Mouse (Mus musculus) CH12F3 (cell line): ENCODE results near the gene Stat5b.

Experiments used
- in situ Hi-C: fragments of 300-500 bp; cut with MboI; formaldehyde crosslinking; loops from 2 replicates; pipeline ENCODE4 v1.14.3; 2020; ENCODE audit warnings: low sequenced_read_pairs

The Stat5b gene

DNA sequence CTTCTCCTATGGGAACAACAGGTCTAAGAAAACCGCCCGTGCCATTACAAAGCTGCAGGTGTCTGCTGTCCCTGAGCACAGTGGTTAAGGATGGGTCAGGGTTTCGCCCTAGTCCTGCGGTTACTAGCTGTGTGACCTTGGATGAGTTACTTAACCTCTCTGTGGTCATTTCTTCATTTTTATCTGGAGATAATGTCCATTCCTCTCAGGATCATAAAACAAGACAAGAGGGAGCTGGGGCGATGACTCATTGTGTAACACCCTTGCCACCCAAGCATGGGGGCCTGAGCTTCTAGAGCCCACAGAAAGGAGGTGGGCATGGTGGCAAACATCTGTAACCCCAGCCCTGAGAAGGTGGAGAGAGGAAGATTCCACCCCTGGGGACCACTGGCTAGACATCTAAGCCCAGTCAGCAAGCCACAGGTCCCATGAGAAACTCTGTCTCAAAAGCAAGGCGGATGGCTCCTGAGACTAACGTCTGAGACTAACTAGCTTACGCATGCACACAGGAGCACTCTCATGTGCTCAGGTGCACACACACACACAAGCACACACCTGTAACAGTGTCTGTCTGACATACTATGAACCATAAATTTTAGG lies 7.4 kb downstream of the Stat5b start:
- in situ Hi-C loops = no loop called here

GRCm38 (mm10) chr11:100842025-100842424 lies 8.5 kb downstream of the Stat5b start:
- in situ Hi-C loops = no loop called here

DNA sequence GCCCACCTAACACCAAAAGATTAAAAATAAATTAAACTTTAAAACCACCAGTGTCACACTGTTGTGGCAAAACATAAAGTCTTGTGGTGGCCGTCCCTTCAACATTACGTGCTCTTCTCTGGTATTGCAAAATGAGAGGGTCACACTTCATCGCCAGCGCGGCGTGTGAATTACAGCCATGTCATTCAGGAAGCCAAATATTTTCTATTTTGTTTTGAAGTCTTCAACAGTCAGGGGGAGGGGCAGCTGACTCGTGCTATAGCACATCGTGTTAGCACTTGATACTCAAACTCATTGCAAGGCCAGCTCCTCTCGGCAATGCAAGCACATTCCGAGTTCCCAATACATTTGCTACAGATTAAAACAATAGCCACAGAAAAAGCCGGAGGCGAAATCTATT lies 9.7 kb downstream of the Stat5b start:
- in situ Hi-C loops = no loop called here

GRCm38 (mm10) chr11:100839523-100839922 lies 11.0 kb downstream of the Stat5b start:
- in situ Hi-C loops = no loop called here

GRCm38 (mm10) chr11:100838894-100839293 lies 11.6 kb downstream of the Stat5b start:
- in situ Hi-C loops = no loop called here

DNA sequence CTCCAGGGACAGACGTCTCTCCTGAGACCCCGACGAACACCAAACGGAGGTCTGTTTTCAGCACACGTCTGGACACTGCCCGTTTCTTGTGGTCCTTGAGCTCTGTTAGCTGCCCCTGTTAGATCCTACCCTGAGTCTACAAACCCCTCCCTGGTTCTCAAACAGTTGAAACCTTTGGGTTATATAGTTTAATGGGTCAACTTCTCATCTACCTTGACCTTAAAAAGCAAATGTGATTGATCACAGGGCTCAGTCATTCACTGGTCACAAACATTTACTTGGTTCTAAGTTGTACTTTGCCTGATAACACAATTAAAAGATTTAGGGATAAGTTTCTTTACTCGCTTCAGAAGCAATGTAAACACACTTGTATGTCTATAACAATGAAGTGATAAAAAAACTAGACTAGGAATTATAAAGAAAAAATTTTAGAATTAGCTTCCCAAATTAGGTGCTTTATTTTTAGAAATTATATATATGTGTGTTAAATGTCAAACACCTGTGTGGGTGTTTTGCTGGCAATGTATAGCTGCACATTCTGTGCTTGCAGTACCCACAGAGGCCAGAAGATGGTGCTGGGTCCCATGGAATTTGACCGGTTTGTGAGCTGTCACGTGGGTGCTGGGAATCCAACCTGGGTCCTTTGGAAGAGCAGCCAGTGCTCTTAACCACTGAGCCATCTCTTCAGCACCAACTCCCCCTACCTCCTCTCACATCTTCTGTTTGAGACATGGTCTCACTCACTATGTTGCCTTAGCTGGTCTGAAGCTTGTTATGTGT lies 13.4 kb downstream of the Stat5b start:
- in situ Hi-C loops = no loop called here

DNA sequence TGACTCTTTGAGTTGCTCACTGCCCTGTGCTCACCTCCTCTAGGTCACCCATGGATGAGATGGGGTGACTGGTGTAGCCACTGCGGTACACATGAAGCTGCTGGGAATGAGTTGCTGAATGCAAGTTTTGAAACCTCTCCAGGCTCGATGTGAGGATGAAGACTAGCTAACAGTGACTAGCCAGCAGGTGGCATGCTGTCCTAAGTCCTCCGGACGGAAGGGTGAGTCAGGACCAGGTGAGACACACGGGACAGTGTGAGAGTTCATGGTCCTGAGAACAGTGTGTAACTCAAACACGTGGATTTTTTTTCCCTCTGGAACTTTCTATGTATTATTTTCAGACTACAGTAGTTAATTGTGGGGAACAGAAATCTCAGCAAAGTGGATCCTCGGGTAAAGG lies 17.1 kb downstream of the Stat5b start:
- in situ Hi-C loops = no loop called here

DNA sequence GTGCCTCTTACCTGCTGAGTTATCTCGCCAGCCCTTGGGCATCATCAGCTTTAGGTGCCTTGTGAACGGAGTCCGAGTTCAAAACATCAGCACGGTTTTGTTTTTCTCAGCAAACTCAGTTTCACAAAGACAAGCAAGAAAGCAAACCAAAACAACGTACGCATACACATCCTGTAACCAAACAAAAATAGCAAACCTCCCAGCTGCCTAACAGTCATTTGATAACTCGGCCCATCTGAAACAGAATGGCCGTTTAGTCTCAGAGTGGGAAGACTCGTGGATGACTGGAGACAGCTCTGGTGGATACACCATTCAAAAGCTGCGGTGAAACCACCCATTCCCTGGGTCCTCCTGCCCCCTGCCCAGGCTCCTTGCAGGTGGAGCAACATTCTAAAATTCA lies 19.1 kb downstream of the Stat5b start:
- in situ Hi-C loops = no loop called here

GRCm38 (mm10) chr11:100829691-100830090 lies 20.8 kb downstream of the Stat5b start:
- in situ Hi-C loops = no loop called here

DNA sequence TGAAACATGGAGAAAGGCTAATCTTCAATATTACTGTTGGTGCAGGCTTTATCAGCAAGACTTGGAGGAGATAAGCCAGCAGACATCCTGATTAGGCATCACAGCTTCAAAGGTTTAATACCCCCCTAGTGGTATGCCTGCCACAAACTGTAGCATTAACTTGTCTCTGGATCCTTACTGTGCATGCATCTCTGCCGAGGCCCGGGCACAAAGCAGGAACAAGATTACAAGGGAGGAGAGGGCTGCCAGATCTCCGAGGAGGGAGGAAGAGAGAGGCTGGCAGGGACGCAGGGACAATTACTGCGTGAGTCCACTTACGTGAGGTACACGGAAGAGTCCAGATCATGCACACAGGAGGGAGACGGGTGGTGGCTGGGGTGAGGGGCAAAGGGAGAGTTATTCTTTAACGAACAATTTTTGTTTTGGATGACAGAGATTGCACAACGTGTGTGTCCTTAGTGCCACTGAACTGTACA lies 21.8 kb downstream of the Stat5b start:
- in situ Hi-C loops = no loop called here

DNA sequence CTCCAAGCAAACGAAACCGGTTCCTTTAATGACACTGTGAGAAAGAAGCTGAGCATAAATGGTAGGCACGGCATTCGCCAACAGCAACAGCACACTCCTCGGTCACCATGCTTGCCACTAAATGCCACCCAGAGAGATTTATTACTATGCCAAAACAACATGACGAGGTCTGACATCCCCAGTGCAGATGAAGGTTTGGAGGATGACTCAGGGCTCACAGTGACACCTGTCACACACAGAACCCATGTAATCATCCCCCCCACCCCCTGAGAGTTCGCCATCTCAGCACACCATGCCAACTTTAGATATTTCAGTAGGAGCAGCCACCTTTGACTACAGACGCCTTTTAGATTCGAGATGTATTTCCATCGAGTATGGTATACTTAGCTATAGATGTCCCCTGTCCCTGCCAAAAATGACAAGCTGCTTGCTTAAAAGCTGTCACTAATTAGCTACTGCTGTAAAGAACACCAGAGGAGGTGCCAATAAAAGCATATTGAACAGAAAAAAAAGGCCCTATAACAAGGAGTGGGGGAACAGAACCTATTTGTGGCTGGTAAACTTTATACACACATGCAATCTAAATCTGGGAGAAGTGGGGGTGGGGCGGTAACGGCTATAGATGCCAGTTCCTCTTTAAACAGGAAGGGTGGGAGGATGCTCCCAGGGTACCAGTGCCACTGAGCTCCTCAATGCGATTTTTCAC lies 24.2 kb downstream of the Stat5b start:
- in situ Hi-C loops = no loop called here

DNA sequence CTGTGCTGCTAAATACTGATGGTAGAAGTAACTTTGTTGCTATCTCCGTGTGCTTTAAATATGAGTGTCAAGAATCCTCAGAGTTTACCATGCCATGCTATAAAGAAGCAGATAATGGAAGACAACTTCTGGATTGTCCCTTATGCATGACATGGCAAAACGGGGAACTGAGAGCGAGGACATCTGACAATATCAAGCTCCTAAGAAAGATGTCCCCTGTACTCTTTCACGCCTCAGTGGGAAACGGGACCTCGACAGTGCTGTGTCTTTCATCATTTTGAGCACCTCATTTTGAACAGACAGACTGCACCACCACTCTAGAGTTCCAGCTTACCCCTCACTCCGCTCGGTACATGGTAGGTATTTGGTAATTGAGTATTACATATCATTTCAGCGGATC lies 25.1 kb downstream of the Stat5b start:
- in situ Hi-C loops = no loop called here

DNA sequence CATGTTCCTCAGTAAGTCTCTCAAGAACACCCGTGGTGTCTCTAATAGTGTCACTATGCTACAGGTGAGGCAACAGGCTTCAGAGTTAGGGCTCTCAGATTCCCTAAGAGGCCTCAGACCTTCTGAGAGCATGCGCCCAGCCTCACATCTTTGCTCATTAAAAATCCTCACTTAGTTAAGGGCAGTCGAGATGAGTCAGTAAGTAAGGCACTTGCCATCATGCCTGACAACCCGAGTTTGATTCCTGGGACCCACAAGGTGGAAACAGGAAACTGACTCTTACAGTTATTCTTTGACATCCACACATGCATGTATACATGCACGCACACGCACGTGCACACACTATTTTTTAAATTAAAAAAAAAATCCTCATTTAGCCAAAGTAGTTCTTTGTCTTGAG lies 26.0 kb downstream of the Stat5b start:
- in situ Hi-C loops = no loop called here

DNA sequence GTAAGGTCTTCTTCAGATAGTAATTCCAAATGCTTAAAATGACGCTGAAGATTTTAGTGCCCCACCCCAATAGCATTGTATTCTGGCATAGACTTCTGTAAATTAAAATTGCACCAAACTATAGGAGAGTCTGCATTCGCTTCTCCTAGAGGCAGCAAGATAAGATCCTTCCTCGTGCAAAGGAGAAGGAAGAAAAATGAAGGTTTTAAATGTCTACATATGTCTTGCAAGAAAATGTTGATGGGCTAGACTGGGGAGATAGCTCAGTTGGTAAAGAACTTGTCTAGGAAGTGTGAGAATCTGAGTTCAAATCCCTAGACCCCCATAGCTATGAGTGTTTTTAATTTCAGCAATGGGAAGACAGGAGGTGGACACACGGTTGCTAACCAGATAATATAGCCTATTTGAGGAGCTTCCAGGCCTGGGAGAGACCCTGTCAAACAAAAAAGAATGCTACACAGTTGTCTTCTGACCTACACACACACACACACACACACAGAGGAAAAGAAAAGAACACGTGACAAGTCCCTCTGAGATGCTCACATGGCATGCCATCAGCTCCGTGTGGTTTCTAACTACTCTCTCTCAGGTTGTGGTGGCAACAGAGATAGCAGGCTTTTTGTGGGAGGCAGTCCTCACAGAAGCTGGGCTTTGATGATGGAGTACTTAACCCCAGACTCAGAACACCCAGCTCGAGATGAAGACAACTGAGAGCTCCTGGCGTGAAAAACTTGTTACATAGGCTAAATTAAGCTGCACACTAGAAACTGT lies 26.8 kb downstream of the Stat5b start:
- in situ Hi-C loops = no loop called here

- in situ Hi-C loops = no loop called here
These were observed 28.2 kb downstream of the Stat5b start for GRCm38 (mm10) chr11:100822365-100822764.

- in situ Hi-C loops = no loop called here
These were observed 28.8 kb downstream of the Stat5b start for GRCm38 (mm10) chr11:100821605-100822220.

GRCm38 (mm10) chr11:100820047-100820446 lies 30.5 kb downstream of the Stat5b start:
- in situ Hi-C loops = no loop called here

DNA sequence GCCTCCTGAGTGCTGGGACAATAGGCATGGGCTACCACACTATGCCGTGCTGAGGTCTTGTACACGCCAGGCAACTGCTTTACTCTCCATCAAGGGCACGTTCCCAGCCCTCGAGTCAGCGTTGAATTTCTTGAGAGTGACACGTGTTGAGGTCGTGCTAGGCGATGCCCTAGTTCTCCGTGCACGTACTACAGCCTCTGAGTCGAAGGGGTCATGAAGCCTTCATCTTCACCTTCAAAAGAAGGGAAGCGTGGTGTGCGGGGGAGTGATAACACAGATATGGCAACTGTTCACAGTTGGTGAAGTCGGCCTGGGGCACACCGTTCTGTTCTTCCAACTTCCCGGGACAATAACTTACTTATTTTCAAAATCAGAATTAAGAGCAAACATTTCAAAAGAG lies 30.9 kb downstream of the Stat5b start:
- in situ Hi-C loops = no loop called here

DNA sequence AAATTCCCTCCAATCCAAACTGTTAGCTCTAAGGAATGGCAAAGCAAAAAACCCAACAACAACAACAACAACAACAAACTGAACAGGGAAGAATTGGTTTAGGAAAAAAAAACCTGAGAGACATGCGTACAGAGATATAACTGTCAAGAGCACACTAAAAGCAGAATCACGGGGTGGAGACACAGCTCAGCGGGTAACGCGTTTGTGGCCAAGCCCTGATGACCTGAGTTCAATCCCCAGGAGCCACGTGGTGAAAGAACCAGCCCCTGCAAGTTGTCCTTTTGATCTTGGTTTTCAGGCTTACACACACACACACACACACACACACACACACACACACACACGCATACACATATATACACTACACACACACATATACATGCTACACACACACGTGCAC lies 31.5 kb downstream of the Stat5b start:
- in situ Hi-C loops = no loop called here

- in situ Hi-C loops = no loop called here
These were observed 32.0 kb downstream of the Stat5b start for GRCm38 (mm10) chr11:100818359-100819012.
